Mouse (Mus musculus) forebrain, embryonic 12.5 days (tissue): Measurements from ENCODE around the gene Mapk3. TPM values are rescaled to one million over a fixed set of nuclear protein-coding genes. Genes with fewer than 3 reads are reported as not detected.
A peak's percentile ranks its signal among the peaks of the same experiment; 100 is the strongest.

Source experiments
- ATAC-seq: fragments of 200-750 bp; cut with Nextera tagmentation; 2 replicates; pipeline ENCODE4 v1.8.0; 2017; ENCODE audit warnings: moderate TSS enrichment; ENCODE audit not compliant: low FRiP score
- H3K27ac ChIP-seq: fragments of 300-500 bp; sonication (generic); 2 replicates; pipeline ENCODE4 v1.5.1; 2016; ENCODE audit warnings: mild to moderate bottlenecking
- H3K27me3 ChIP-seq: fragments of 300-500 bp; sonication (generic); 2 replicates; pipeline ENCODE4 v1.6.1; 2016; ENCODE audit warnings: mild to moderate bottlenecking
- H3K36me3 ChIP-seq: fragments of 300-500 bp; sonication (generic); replicated peaks from 2 replicates; pipeline ENCODE4 v1.6.1; 2016; ENCODE audit warnings: mild to moderate bottlenecking
- H3K4me1 ChIP-seq: fragments of 300-500 bp; sonication (generic); 2 replicates; pipeline ENCODE4 v1.6.1; 2016
- H3K4me2 ChIP-seq: fragments of 300-500 bp; sonication (generic); 2 replicates; pipeline ENCODE4 v1.6.1; 2016; ENCODE audit warnings: mild to moderate bottlenecking, moderate library complexity
- H3K4me3 ChIP-seq: fragments of 300-500 bp; sonication (generic); replicated peaks from 2 replicates; pipeline ENCODE4 v1.5.1; 2016; ENCODE audit warnings: mild to moderate bottlenecking
- H3K9ac ChIP-seq: fragments of 300-500 bp; sonication (generic); 2 replicates; pipeline ENCODE4 v1.6.1; 2016; ENCODE audit warnings: mild to moderate bottlenecking
- H3K9me3 ChIP-seq: fragments of 300-500 bp; sonication (generic); 2 replicates; pipeline ENCODE4 v1.6.1; 2016
- WGBS: fragments of 180-500 bp; shearing (Covaris S2); methylation state at CpG from one replicate; pipeline ENCODE4 v1.1.7; 2016; 5-methylcytosine and 5-hydroxymethylcytosine counted together
- polyA plus RNA-seq: library from polyadenylated mRNA; unstranded; fragments of >200 nt; fragmentation: Nextera tagmentation; extraction: Ambion mirVana; gene quantifications from 2 replicates; pipeline ENCODE4 v1.2.1, GENCODE M21; 2016

Gene Mapk3
- polyA plus RNA-seq, 1 experiment from 2014 or later, result 51.5 TPM

DNA sequence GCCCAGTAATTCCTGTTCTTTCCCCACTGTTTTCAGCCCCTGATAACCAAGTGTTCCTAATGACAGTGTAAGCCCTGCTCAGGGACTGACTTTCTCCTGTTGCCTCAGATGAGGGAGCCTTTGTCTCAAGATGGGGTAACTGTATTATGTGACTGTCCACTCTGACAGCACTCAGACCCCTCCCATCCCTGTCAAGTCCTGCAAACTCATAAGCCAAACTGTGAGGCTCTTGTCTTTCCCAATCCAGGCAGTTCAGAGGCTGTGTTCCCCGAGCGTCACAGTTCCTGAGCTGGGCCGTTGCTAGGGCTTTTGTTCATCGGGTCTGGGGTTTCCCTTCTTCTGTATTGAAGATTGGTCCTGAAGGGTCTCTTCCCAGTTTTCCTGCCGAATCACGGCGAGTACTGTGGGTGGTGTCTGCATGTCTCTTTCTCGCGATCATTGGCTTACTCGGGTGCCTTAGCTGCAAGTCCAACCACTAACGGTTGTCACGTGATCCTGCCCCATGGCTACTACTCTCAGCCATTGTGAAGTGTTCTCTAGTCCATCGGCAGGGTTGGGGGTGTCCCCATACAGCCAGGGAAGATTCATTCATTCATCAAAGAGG lies 19.2 kb upstream of the Mapk3 start:
- WGBS, result 81% methylated on average over 13 of the region's 13 CpGs
- Histone ChIP-seq H3K36me3 (no peaks in the 10 kb centered on the region), H3K4me2 (no peak overlapping the region), H3K27me3 (no peaks in the 10 kb centered on the region), H3K4me3 (no peak overlapping the region), H3K27ac (no peak overlapping the region), H3K9me3 (no peaks in the 10 kb centered on the region), H3K9ac (no peak overlapping the region), H3K4me1 (no peaks in the 10 kb centered on the region)
- ATAC-seq, result no peak

DNA sequence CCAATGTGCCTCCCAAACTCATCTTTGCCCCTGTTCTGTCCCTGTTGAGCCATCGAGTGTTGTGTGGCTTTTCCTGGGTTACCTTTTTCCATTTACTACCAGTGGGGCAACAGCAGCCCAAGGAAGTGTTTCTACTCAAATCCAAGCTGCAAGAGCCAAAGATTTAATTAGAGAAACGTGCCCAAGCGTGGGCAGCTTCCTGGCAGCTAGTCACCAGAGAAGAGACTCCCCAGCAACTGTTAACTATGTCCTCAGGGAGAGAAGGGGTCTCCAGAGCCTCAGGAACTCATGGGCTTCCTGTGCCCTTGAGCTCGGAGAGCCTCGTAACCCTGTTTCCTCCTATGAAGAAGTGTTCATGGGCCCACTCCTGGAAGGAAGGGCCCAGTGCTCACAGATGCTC lies 18.4 kb upstream of the Mapk3 start:
- no peaks in the 10 kb centered on the region for H3K27me3 ChIP-seq

DNA sequence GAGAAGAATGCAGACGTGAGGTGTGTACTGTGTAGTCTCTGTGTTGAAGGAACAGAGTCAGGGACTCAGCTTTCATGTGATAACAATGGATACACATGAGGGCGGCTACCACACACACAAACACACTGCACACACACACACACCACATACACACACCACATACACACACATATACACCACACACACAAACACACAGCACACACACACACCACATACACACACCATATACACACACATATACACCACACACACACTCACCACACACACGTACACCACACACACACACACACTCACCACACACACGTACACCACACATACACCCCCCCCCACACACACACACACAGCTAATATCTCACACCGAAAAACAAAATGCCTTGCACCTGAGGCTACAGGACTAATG lies 17.9 kb upstream of the Mapk3 start:
- WGBS, result 88% methylated on average over 5 of the region's 5 CpGs
- H3K4me2 ChIP-seq, result no peak overlapping the region
- no peaks in the 10 kb centered on the region for H3K27me3 ChIP-seq
- H3K27ac ChIP-seq, result no peak overlapping the region
- no peaks in the 10 kb centered on the region for H3K4me1 ChIP-seq
- no peak overlapping the region for H3K4me3 ChIP-seq
- no peaks in the 10 kb centered on the region for H3K36me3 ChIP-seq
- no peak overlapping the region for H3K9ac ChIP-seq
- no peak for ATAC-seq
- no peaks in the 10 kb centered on the region for H3K9me3 ChIP-seq

More for the DNA sequence above, 18.4 kb upstream of the Mapk3 start:
- H3K4me3 ChIP-seq, result no peak overlapping the region
- no peaks in the 10 kb centered on the region for H3K9me3 ChIP-seq
- ATAC-seq, result no peak
- H3K4me2 ChIP-seq, result no peak overlapping the region
- H3K4me1 ChIP-seq, result no peaks in the 10 kb centered on the region
- H3K9ac ChIP-seq, result no peak overlapping the region
- no peak overlapping the region for H3K27ac ChIP-seq
- 92% methylated on average over 5 of the region's 5 CpGs for WGBS
- no peaks in the 10 kb centered on the region for H3K36me3 ChIP-seq

DNA sequence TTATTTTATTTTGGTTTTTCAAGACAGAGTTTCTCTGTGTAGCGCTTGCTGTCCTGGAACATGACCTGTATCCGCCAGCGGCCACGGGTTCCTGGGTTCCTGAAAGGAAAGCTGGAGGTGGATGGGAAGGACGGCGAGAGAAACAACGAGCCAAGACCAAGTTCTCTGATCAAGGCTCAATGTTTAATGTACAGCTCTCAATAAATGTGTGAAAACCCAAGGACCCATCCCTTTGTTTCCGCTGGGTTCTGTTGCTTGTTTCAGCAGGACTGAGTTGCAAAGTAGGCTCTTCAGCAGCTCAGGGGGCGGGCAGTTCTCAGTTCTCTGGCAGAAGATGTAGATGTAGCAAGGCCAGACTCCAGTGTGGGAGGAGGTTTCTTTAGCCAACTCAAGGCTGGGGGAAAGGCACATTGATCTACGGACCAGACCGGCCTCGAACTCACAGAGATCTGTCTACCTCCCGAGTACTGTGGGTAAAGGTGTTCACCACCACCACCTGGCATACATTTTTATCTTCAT lies 17.4 kb upstream of the Mapk3 start:
- no peak for ATAC-seq
- no peaks in the 10 kb centered on the region for H3K36me3 ChIP-seq
- no peak overlapping the region for H3K4me2 ChIP-seq
- H3K27ac ChIP-seq, result no peak overlapping the region
- no peak overlapping the region for H3K4me3 ChIP-seq
- no peaks in the 10 kb centered on the region for H3K9me3 ChIP-seq
- no peak overlapping the region for H3K9ac ChIP-seq
- no peaks in the 10 kb centered on the region for H3K4me1 ChIP-seq
- WGBS, result 90% methylated on average over 13 of the region's 13 CpGs
- no peaks in the 10 kb centered on the region for H3K27me3 ChIP-seq

DNA sequence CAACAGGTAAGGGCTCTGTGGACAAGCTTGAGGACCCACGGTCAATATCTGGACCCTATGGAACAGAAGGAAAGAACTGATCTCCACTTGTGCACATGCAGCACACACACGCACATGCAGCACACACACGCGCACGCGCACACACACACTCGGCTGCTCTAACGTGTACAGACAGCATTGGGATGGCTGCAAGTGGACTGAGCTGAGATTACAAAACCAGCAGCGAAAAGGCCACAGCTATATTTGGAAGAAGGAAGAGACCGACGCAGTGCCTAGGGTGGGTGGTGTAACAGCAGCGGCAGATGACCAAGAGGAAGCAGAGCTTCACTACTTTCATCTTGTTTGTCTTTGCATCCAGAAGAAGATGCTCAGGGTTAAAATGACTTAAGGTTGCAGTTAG lies 13.3 kb upstream of the Mapk3 start:
- Histone ChIP-seq H3K9me3 (no peaks in the 10 kb centered on the region), H3K4me1 (no peaks in the 10 kb centered on the region), H3K4me2 (no peak overlapping the region), H3K27me3 (no peaks in the 10 kb centered on the region), H3K4me3 (no peak overlapping the region), H3K9ac (no peak overlapping the region), H3K27ac (no peak overlapping the region), H3K36me3 (no peaks in the 10 kb centered on the region)
- ATAC-seq, result no peak
- WGBS, result 92% methylated on average over 12 of the region's 12 CpGs

DNA sequence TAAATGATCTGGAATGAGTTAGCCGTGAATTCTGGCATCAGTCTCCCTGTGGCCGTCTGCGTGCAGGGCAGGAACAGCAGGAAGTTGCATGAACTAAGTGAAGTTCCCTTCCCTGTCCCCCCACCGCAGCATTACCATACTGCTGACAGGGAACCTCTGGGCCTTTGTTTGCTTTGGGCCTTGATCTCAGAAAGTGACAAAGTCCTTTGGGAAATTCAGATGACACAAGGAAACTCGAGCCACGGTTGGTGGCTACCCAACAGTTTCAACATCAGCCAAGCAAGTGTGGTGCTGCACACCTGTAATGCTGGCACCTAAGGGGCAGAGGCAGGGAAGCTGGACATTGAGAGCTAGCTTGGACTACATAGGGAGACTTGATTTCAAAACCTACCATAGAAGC lies 12.6 kb upstream of the Mapk3 start:
- H3K9ac ChIP-seq, result no peak overlapping the region
- no peak overlapping the region for H3K4me2 ChIP-seq
- H3K4me3 ChIP-seq, result no peak overlapping the region
- WGBS, result 51% methylated on average over 6 of the region's 6 CpGs
- no peaks in the 10 kb centered on the region for H3K27me3 ChIP-seq
- no peak overlapping the region for H3K27ac ChIP-seq
- no peaks in the 10 kb centered on the region for H3K4me1 ChIP-seq
- ATAC-seq, result no peak
- H3K36me3 ChIP-seq, result no peaks in the 10 kb centered on the region
- H3K9me3 ChIP-seq, result no peaks in the 10 kb centered on the region

DNA sequence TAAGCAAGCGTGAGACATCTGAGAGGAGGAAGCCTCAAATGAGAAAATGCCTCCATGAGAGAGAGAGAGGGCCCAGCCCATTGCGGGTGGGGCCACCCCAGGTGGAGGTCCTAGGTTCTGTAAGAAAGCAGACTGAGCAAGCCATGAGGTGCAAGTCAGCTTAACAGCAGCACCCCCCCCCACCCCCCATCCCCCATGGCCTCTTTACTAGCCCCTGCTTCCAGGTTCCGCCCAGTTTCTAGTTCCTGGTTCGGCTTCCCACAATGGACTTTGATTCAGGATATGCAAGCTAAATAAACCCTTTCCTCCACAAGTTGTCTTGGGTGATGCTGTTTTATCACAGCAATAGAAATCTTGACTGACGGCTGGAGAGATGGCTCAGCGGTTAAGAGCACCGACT lies 10.6 kb upstream of the Mapk3 start:
- no peaks in the 10 kb centered on the region for H3K27me3 ChIP-seq
- H3K27ac ChIP-seq, result no peak overlapping the region
- no peaks in the 10 kb centered on the region for H3K4me1 ChIP-seq
- H3K4me2 ChIP-seq, result no peak overlapping the region
- 83% methylated on average over 7 of the region's 7 CpGs for WGBS
- no peak overlapping the region for H3K4me3 ChIP-seq
- no peak overlapping the region for H3K9ac ChIP-seq
- no peaks in the 10 kb centered on the region for H3K9me3 ChIP-seq
- H3K36me3 ChIP-seq, result no peaks in the 10 kb centered on the region
- no peak for ATAC-seq

DNA sequence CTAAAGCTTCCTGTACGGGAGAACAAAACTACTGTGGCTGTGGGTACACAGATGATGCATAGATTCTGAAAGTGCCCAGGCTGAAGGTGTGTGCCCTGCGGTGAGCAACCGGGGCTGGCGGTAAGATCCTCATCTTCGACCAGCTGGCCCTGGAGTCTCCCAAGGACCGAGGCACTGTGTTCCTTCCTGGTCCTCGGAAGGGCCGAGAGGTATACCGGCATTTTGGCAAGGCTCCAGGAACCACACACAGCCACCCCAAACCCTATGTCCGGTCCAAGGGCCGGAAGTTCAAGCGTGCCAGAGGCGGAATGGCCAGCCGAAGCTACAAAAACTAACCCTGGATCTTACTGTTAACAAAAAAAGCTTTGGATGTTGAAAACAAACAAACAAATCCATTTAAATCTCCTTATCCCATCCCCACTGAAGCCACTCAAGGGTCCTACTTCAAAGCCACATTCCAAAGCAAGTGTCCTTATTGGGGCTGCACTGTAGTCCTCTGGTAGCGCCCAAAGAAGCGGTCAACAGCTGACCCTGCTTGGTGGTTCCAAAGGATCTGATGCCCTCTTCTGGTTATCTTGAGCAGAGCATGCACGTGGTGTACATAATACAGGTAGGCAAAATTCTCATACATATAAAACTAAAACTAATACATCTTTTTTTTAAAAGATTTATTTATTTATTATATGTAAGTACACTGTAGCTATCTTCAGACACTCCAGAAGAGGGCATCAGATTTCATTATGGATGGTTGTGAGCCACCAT lies 9.6 kb upstream of the Mapk3 start:
- H3K27me3 ChIP-seq, result no peaks in the 10 kb centered on the region
- no peak overlapping the region for H3K27ac ChIP-seq
- H3K4me3 ChIP-seq, result no peak overlapping the region
- ATAC-seq, result no peak
- no peaks in the 10 kb centered on the region for H3K9me3 ChIP-seq
- H3K36me3 ChIP-seq, result no peaks in the 10 kb centered on the region
- H3K4me1 ChIP-seq, result no peaks in the 10 kb centered on the region
- H3K4me2 ChIP-seq, result no peak overlapping the region
- WGBS, result 95% methylated on average over 17 of the region's 17 CpGs
- no peak overlapping the region for H3K9ac ChIP-seq

DNA sequence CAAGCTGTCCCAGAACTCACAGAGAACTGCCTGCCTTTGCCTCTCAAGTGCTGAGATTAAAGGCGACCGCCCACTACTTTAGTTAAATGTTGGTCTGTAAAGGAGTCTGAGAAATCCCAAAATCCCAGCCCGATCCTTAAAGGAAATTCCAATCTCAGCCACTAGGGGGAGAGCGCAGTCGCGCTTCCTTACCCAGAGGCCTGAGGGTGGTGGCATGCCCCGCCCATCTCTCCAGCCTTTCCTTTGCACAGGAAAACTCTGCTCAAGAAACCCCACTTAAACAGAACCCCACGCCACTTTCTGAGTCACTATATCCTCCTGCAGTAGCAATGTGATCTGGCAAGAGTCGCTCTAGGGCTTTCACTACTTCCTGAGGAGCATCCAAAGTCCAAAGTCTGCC lies 4.5 kb upstream of the Mapk3 start:
- peak; percentile 45 for ATAC-seq
- H3K36me3 ChIP-seq, result no peaks in the 10 kb centered on the region
- peaks cover 7% of the 10 kb centered on the region for H3K4me1 ChIP-seq
- H3K9ac ChIP-seq, result peak overlapping the region; percentile 13; the same call in 1 of the 2 replicates
- no peak overlapping the region for H3K4me2 ChIP-seq
- no peak overlapping the region for H3K27ac ChIP-seq
- H3K4me3 ChIP-seq, result no peak overlapping the region
- H3K9me3 ChIP-seq, result no peaks in the 10 kb centered on the region
- WGBS, result 0% methylated on average over 9 of the region's 9 CpGs
- no peaks in the 10 kb centered on the region for H3K27me3 ChIP-seq

DNA sequence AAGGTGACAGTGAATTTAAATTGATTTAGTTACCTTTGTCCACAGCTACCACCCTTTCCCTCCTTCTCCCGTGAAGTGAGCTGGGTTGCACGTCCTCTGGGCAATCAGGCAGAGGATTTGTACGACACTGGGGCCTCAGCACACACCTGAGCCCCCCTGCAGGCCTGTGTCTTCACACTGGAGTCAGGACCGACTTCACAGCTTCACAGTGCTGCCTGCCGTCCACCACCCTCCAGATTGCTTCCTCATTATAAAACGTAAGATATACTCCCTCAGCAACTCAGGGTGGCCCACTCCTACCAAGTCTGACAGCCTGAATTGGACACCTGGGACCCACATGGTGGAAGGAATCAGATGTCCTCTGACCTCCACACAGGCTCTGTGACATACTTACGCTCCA lies 862 bp upstream of the Mapk3 start:
- peaks cover 13% of the 10 kb centered on the region for H3K36me3 ChIP-seq
- no peaks in the 10 kb centered on the region for H3K27me3 ChIP-seq
- H3K4me2 ChIP-seq, result peak overlapping the region; percentile 93; the same call in 1 of the 2 replicates
- 0 out of 2 replicates have a peak overlapping the region, but pooled peaks have one; percentile 57 for H3K27ac ChIP-seq
- H3K4me1 ChIP-seq, result peaks cover 32% of the 10 kb centered on the region
- WGBS, result 65% methylated on average over 7 of the region's 7 CpGs
- no peaks in the 10 kb centered on the region for H3K9me3 ChIP-seq
- peak; percentile 16; the same call in 1 of the 2 replicates for ATAC-seq
- H3K4me3 ChIP-seq, result no peak overlapping the region
- H3K9ac ChIP-seq, result no peak overlapping the region

DNA sequence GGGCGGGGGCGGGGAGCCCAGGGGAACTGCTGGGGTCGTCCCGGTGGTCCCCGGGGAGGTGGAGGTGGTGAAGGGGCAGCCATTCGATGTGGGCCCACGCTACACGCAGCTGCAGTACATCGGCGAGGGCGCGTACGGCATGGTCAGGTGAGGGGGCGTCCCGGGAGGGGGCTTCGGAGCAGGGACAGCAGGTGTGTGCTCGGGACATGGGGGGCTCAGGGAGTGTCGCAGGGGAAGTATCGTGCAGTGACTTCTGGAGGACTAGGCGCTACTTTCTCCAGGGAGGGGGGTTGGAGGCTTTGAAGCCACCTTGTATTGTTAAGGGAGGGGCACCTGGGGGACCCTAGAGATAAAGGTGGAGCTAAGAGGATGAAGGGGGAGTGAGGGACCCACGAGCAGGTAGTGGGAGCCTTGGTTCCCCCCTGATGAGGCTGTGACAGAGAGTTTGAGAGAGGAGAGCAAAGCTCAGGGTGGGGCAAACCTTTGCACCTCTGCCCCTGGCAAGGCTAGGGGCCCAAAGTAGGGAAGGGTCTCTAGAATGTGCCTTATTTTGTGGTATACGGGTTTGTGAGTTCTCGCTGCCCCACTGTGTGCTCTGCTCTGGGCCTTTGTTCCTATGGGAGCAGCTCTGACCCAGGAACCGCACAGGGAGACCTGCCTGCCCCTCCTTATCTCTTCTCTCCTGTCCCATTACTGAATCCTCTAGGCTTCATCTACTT lies 430 bp downstream of the Mapk3 start:
- Histone ChIP-seq H3K4me2 (peak overlapping the region; percentile 93), H3K9me3 (no peaks in the 10 kb centered on the region), H3K9ac (peak overlapping the region; percentile 85), H3K4me3 (peak overlapping the region; percentile 77), H3K4me1 (peaks cover 32% of the 10 kb centered on the region), H3K27me3 (no peaks in the 10 kb centered on the region), H3K36me3 (peaks cover 26% of the 10 kb centered on the region), H3K27ac (peak overlapping the region; percentile 88)
- WGBS, result under 1% methylated on average over 22 of the region's 24 CpGs
- peak; percentile 52 for ATAC-seq

DNA sequence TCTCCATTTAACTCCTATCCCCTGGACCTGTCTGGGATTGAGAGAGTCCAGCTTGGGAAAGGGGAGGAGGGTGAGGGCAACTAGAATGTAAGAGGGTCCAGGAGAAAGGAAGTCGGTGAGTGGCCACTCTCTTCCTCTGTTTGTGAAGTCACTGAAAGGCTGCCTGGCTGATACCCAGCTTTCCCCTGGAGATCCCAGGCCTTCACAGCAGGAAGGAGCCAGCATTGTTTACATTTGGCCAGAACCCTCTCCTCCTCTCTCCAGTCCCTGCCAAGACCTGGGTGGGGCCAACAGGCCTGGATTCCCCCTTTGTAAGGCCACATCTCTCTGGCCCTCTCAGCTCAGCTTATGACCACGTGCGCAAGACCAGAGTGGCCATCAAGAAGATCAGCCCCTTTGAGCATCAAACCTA lies 996 bp downstream of the Mapk3 start:
- 22% methylated on average over 3 of the region's 3 CpGs for WGBS
- peak; percentile 13 for ATAC-seq

More for the DNA sequence above, 996 bp downstream of the Mapk3 start:
- Histone ChIP-seq H3K4me3 (peak overlapping the region; percentile 77), H3K9ac (peak overlapping the region; percentile 85), H3K27me3 (no peaks in the 10 kb centered on the region), H3K9me3 (no peaks in the 10 kb centered on the region), H3K36me3 (peaks cover 32% of the 10 kb centered on the region), H3K27ac (peak overlapping the region; percentile 88), H3K4me2 (peak overlapping the region; percentile 93), H3K4me1 (peaks cover 27% of the 10 kb centered on the region)
